In the genomic region with DNA sequence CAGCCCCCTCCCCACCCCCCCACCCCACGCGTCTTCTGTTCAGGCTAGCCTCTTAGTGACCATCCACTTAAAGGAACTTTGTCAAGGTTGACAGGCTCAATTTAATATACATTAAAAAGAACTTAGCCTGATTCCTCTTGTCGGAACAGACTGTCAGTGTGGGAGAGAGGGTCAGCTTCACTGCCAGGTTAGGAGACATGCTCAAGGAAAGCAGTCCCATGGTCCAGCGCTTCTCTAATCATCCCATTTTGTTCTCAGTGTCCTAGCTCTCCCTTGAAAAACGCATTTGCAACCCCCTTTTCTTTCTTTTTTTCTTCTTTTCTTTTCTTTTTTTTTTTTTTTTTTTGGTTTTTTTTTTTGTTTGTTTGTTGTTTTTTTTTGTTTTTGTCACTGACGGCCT, we compare ENCODE assay signal across 22 mouse cellular contexts.
DNase-seq lines count a peak whose midpoint lies in the region; ATAC-seq and TF ChIP-seq lines count a peak whose summit lies in the region.
"Had no signal": no experiment of that assay in that cellular context is flagged by ENCODE, and none has a peak within 500 bp of the region (broad histone marks: within the 10 kb centered on the region; RNA-seq: fewer than 3 reads in every experiment).

No protein-coding gene starts in this region.

- no peak overlapping the region for H3K4me3 ChIP-seq in kidney, embryonic 14.5 days (ENCODE audit: low read length)
- no peak overlapping the region for H3K4me3 ChIP-seq in kidney, embryonic 15.5 days (replicated peaks)
- H3K4me3 ChIP-seq in kidney, embryonic 16.5 days (ENCODE audit: low read length), result no peak overlapping the region
- H3K4me3 ChIP-seq in kidney, postnatal 0 days (replicated peaks; ENCODE audit: low read depth, low read length), result no peak overlapping the region

- H3K36me3 ChIP-seq in kidney, embryonic 14.5 days (ENCODE audit: control insufficient read depth, insufficient read depth, low read length), result no peaks in the 10 kb centered on the region
- H3K36me3 ChIP-seq in kidney, embryonic 15.5 days, result no peaks in the 10 kb centered on the region
- H3K36me3 ChIP-seq in kidney, embryonic 16.5 days (ENCODE audit: insufficient read depth, low read length), result no peaks in the 10 kb centered on the region
- H3K36me3 ChIP-seq in kidney, postnatal 0 days (ENCODE audit: insufficient read depth, low read length), result no peaks in the 10 kb centered on the region
- H3K36me3 ChIP-seq: G1E had no signal

- DNase-seq in kidney, adult 11 months, result no peak
- no peak for DNase-seq in kidney, adult 9 months
- DNase-seq in kidney, adult 18-20 months, result no peak
- DNase-seq in kidney, postnatal 0 days (ENCODE audit: low spot score), result peak; percentile 16
- DNase-seq in kidney, postnatal 25 days, result no peak
- DNase-seq: adrenal gland, adult 2 months; adrenal gland, adult 8-10 months; adrenal gland, postnatal 10 days; adrenal gland, postnatal 14 days; adrenal gland, postnatal 25 days; adrenal gland, postnatal 36 days; B cell, adult 2 months; cerebellum, adult 11 months; cerebellum, adult 11-12 months had no signal

- H3K4me2 ChIP-seq in kidney, embryonic 14.5 days (replicated peaks; ENCODE audit: low read depth, low read length), result no peak overlapping the region
- H3K4me2 ChIP-seq in kidney, embryonic 15.5 days, result no peak overlapping the region
- H3K4me2 ChIP-seq in kidney, embryonic 16.5 days (replicated peaks; ENCODE audit: low read depth, low read length), result no peak overlapping the region
- H3K4me2 ChIP-seq in kidney, postnatal 0 days (ENCODE audit: low read length), result no peak overlapping the region

- H3K9ac ChIP-seq in kidney, embryonic 14.5 days (ENCODE audit: low read depth, low read length), result no peak overlapping the region
- no peak overlapping the region for H3K9ac ChIP-seq in kidney, embryonic 15.5 days
- H3K9ac ChIP-seq in kidney, embryonic 16.5 days (replicated peaks; ENCODE audit: low read length), result no peak overlapping the region
- no peak overlapping the region for H3K9ac ChIP-seq in kidney, postnatal 0 days (ENCODE audit: low read depth, low read length)

- WGBS in kidney, embryonic 14.5 days, result 44% methylated on average over 6 of the region's 6 CpGs
- WGBS in kidney, embryonic 15.5 days, result 59% methylated on average over 6 of the region's 6 CpGs
- 49% methylated on average over 6 of the region's 6 CpGs for WGBS in kidney, embryonic 16.5 days
- WGBS in kidney, postnatal 0 days, result 60% methylated on average over 6 of the region's 6 CpGs

- no peak for TF ChIP-seq CTCF in kidney, postnatal 0 days (IDR thresholded peaks at IDR 0.05; ENCODE audit: low read depth)

- H3K9me3 ChIP-seq in kidney, embryonic 14.5 days (ENCODE audit: control insufficient read depth, low read length), result no peaks in the 10 kb centered on the region
- no peaks in the 10 kb centered on the region for H3K9me3 ChIP-seq in kidney, embryonic 15.5 days (replicated peaks)
- peaks cover 3% of the 10 kb centered on the region; the same call in 1 of the 2 replicates for H3K9me3 ChIP-seq in kidney, embryonic 16.5 days (ENCODE audit: low read length)
- H3K9me3 ChIP-seq in kidney, postnatal 0 days (replicated peaks; ENCODE audit: low read length), result no peaks in the 10 kb centered on the region

- H3K27ac ChIP-seq in kidney, embryonic 14.5 days (ENCODE audit: low read depth, low read length), result no peak overlapping the region
- no peak overlapping the region for H3K27ac ChIP-seq in kidney, embryonic 15.5 days
- H3K27ac ChIP-seq in kidney, embryonic 16.5 days (ENCODE audit: low read length), result no peak overlapping the region
- no peak overlapping the region for H3K27ac ChIP-seq in kidney, postnatal 0 days

- H3K27me3 ChIP-seq in kidney, embryonic 14.5 days (ENCODE audit: control insufficient read depth, insufficient read depth, low read length), result no peaks in the 10 kb centered on the region
- no peaks in the 10 kb centered on the region for H3K27me3 ChIP-seq in kidney, embryonic 15.5 days
- H3K27me3 ChIP-seq in kidney, embryonic 16.5 days (ENCODE audit: insufficient read depth, low read length), result no peaks in the 10 kb centered on the region
- H3K27me3 ChIP-seq in kidney, postnatal 0 days (ENCODE audit: insufficient read depth, low read length), result no peaks in the 10 kb centered on the region
- H3K27me3 ChIP-seq: CH12.LX had no signal

- ATAC-seq in kidney, embryonic 14.5 days (ENCODE audit: low FRiP score, low TSS enrichment), result 0 out of 2 replicates have a peak, but pooled peaks have one; percentile 35
- peak; percentile 66; the same call in 1 of the 2 replicates for ATAC-seq in kidney, embryonic 15.5 days (replicated peaks; ENCODE audit: low FRiP score)
- 0 out of 2 replicates have a peak, but pooled peaks have one; percentile 61 for ATAC-seq in kidney, embryonic 16.5 days (ENCODE audit: low FRiP score, low TSS enrichment)
- ATAC-seq in kidney, postnatal 0 days (replicated peaks; ENCODE audit: low FRiP score, low read depth), result no peak
- ATAC-seq: activated CD4-positive, CD25-positive, alpha-beta regulatory T cell, adult 4 months; CD4-positive, CD25-positive, alpha-beta regulatory T cell, adult 4 months; Patski had no signal

- no peaks in the 10 kb centered on the region for H3K4me1 ChIP-seq in kidney, embryonic 14.5 days (ENCODE audit: control insufficient read depth, insufficient read depth, low read length)
- no peaks in the 10 kb centered on the region; the same call in 1 of the 2 replicates for H3K4me1 ChIP-seq in kidney, embryonic 15.5 days
- peaks cover 5% of the 10 kb centered on the region; the same call in 1 of the 2 replicates for H3K4me1 ChIP-seq in kidney, embryonic 16.5 days (ENCODE audit: insufficient read depth, low read length)
- H3K4me1 ChIP-seq in kidney, postnatal 0 days (replicated peaks; ENCODE audit: insufficient read depth, low read length), result no peaks in the 10 kb centered on the region
